Mouse (Mus musculus) ovary, postnatal 36 days (tissue): ENCODE data around the gene Lrp5.
"Not testable (repeated sequence)": the region's sequence is repeated elsewhere in the genome, so short reads cannot be mapped to it uniquely, and the experiment has no call there.

ENCODE experiments used
- DNase-seq: peaks from one replicate; pipeline ENCODE4 v3.0.0; 2022; ENCODE audit warnings: low spot score, mixed read lengths

Gene Lrp5

DNA sequence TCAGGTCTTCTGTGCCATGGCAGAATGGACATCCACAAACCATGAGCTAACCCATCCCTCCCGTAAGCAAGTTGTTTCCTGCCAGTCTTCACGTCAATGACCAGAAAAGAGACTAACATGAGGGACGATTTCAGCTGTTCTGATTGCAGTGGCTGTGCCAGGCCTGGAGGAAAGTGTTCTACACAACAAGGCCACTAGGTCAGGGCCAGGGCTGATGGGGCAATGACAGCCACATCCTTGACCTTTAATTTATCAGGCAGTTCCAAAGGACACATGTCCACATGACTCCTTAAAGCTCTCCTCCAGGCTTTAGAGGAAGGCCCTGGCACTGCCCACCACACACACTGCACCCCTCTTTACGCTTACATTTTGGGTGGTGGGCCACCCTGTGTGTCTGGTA lies 9.1 kb upstream of the Lrp5 start:
- DNase-seq, result peak; percentile 38

DNA sequence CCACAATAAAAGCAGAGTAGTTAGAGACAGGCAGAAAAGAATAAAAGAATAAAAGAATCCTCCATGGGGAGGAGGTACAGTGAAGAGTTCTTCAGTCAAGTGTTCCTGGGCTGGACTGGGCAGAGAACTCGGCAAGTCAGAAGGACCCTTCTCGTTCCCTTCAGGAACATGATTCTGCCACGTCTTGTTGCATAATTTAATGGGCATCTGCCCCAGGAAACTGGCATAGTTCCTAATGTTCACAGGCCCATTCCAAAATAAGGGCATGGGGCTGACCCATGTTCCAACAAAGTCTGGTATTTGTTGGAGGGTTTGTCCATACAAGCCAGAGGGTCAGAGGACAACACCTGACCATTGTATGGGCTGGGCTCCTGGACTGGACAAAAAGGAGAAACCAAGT lies 8.6 kb upstream of the Lrp5 start:
- no peak for DNase-seq

DNA sequence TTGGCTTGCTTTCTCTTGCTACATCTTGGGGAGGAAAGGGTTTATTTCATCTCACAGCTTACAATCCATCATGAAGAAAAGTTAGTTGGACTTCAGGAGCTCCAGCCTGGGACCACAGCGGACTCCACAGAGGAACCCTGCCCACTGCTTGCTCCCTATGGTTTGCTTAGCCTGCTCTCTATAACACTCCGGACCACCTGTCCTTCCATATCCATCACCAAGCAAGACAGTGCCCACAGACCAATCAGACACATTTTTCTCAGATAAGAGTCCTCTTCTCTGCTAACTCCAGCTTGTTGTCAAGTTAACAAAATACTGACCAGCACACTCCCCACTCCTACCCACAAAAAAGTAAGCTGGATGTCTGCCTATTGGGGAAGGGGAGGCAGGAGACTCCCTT lies 8.1 kb upstream of the Lrp5 start:
- DNase-seq, result no peak

DNA sequence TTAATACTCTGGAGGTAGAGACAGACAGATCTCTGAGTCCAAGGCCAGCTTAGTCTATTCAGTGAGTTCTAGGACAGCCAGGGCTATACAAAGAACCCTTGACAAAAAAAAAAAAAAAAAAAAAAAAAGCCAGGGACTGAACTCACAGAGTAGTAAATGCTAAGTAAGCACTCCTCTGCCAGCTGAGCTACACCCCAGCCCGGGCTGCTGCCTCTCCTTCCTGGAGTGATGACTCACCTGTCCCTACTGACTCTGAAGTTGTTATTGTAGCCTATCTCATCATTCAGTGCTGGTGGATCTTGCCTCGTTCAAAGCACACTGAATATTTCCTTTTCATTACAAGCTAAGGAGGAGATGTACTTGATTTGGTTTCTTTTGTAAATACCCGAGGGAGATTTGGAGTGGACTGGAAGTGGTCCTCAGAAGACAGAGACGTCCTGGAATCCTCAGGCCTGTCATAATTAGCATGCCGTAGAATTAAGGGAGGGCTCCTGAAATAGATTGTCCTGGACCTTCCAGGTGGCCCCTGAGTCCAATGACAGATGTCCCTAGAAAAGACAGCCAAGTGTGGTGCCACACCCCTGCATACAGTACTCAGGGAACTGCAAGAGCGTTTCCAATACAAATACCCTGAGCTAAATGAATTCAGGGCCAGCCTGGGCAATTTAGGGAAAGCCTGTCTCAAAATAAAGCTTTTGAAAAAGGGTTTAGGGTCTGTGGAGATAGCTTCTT lies 6.2 kb upstream of the Lrp5 start:
- DNase-seq, result no peak

DNA sequence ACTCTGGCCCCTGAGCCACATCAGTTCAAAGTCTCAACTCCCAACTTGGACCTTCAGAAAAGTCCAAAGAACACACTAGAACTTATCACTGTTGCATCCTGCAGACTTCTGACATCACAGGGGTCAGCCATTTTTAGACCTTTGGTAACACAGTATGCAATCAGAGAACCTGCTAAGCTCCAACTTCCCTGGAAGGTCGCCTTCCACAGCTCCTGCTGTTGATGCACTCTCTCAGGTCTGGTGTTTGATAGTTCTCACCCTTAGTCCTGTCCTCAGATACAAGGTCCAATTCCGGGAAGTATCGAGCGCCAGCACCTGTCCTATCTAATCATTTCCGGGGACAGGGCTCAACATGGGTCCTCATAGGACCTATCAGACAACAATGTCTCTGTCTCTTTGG lies 5.0 kb upstream of the Lrp5 start:
- DNase-seq, result no peak

DNA sequence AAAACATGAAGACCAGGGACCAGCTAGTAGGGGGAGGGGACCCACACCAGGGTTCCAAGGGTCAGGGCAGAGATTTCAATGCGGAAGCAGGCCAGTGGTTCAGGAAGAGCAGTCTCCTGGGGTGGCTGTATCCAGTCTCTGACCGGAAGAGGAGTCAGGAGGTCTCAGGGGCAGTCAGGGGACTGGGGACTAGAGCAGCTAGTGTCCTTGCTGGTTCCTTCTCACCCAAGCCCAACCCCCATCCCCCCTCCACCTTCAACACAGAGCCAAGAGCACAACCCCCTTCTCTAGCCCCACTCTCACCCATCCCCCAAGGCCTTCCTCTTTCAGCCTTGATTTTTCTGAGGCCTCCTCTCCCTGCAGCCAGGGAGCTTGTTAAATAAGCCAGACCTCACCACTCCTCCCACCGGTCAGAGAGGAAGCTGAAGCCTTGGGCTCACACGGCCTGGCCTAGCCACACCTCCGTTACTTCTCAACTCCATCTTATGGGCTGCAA lies 1.4 kb upstream of the Lrp5 start:
- no peak for DNase-seq

DNA sequence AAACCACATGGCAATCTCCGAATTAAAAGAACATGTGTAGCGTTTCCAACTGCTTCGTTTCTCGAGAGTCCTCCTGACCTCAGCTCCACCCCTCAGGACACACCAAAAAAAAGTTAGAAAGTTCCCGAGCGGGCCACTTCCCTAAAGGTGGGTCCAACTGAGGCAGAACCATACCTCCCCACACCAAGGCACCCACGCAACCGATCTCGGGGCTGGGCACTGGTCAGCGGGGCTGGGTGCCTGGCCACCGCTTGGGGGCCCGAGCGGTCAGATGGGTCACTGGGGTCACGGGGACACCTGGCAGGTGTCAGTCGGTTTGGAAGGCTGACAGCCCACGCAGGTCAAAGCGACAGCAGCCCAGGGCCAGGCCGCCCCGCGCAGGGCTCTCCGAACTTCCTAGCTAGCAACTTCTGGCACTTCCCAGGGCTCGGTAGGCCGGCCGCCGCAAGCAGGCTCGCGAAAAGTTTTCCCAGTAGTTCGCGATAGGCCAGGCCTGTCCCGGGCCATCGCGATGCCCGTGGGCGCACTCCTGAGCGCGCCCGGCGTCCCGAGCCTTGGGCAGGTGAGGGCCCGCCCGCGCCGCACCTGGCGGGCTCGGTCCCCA lies 651 bp downstream of the Lrp5 start:
- peak; percentile 54 for DNase-seq

DNA sequence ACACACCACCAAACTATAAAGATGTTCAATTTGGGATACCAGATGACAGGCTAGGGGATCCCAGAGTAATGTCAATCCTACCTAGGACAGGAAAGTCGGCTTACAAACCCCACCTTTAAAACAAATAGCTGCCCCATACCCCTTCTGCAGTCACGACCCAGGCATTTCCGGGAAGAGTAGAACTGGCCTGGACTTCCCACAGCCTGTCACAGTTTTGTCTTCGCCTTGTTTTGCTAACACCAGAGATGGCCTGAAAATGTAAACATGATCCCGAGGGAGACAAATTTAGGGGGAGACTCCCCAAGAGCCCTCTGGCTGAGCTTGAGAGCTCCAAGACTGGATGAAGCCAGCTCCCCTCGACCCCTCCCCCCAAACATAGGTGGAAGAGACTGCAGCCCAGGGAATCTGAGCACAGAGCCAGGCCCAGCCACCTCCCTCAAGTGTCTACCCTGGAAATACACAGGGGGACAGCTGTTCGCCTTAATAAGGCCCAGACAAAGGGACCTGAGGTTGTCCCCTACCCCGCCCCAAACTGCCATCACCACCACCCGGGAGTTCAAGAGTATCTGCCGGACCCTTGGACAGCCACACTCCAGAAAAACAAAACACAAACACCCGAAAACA lies 1.3 kb downstream of the Lrp5 start:
- no peak for DNase-seq

DNA sequence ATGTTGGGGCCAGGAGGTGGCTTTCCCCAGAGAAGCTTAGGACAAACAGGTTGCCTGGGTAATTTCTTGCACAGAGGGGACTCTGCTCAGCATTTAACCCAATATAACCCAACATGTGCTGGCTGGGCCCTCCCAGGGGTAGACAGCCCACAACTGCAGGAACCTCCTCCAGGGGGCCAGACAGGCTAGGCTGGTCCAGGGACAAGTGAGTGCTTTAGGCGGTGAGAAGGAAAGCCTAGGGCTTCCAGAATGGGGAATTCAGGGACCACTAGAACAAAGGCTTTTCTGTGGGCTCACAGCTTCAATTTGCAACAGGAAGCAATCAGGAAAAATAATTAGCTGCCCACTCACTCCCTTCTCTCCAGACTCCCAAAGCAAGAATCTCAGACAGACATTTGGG lies 1.9 kb downstream of the Lrp5 start:
- DNase-seq, result no peak

DNA sequence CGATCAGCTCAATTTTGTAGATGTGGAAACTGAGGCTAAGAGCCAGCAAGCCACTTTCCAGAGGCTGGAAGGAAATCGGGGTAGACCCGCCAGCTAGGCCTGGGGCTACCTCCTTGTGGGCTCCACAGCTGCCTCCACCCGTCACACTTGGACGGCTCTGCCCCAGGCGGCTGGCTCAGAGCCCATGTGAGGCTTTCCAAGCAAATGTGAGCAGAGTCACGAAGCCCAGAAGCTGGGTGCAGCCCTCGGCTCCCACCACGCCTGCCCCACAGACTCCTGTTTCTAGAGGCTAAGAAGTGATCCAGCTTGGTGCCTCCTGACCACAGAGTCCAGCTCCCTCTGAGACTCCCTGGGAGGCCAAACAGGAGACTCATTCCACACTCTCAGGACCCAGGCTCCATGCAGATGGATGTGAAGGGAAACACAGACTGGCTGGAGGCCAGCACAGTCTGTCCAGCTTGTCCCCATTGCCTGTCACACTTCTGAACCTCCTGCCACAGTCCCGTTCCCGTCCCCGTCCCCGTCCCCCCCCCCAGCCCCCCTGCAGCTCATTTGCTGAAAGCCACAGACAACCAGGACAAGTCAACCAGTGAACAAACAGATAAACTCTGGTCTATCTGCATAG lies 4.9 kb downstream of the Lrp5 start:
- DNase-seq, result peak; percentile 82

DNA sequence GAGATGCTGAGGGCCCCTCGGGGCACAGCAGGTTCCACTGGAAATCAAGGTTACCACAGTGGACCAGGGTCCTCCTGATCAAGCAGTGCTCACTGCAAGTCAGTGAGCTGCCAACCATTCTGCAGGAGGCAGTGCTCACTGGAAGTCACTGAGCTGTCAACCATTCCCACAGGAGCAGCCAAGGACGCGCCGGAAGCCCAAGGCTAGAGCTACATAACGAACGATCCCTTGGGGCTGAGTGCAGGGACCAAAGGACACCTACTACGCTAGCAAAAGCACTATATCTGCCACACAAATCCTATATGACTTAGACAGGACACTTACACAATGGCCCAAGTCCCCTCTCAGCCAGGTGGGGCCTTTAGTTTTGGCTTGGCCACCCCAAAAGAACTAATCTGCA lies 5.6 kb downstream of the Lrp5 start:
- DNase-seq, result peak; percentile 51

DNA sequence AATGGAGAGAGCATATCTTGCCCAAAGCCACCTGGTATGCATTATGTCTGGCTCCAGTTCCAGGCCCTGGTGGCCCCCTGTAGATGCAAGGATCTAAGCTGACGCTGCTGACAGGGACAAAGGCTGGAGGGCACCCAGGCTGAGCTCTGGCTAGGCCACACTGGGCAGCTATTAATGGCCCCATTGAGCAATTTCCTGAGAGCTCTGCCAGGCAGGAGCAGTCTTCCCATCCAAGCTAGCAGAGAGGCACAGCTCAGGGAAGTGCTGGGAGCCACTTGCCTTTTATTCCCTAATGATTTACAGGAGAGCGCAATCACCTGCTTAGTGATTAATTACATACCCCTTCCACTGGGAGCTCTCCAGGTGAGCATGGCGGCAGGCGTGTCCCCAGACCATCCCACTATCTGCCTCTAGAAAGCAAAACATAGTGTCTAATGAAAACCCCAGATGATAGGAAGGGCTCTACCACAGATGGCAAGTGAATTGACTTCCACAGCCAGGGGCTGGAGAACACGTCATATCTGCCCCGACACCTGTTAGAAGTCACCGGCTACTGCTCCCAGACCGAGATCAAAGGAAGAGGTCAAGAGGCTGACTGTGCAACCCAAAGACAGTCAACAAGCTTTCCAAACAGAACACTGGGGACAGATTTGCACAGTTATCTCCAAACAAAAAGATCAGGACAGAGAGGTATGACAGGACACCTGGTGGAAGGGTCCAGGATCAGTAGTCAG lies 12.1 kb downstream of the Lrp5 start:
- no peak for DNase-seq

DNA sequence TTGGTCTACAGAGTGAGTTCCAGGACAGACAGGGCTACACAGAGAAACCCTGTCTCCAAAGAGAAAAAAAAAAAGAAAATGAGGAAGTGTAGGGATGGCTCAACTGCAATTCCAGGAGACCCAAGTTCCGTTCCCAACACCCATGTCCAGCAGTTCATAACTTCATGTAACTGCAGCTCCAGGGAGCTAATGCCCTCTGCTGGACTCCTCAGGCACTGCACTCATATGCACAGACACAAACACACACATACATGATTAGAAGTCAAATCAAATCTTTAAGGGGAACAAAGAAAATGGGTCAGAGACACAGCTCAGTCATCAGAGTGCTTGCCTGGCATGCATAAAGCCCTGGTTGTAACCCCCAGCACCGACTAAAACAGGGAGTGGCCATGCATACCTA lies 13.2 kb downstream of the Lrp5 start:
- no peak for DNase-seq

DNA sequence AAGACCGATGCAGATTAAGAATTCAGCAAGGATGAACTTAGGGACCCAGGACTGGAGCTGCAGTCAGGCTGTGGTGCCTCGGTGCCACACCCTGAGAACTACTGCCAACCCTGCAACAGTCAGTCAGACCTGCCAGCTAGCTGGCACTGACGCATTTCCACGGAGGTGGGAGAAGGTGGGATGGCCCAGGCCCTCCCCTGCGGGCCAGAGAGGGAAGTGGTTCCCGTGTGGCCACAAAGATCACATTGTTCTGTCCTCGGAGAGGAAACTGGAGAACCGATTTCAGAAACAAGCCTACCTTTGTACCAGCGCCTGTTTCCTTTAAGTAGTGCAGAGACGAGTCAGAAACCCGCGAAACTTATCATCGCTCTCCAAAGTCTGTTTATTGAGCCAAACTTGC lies 17.3 kb downstream of the Lrp5 start:
- DNase-seq, result peak; percentile 54

DNA sequence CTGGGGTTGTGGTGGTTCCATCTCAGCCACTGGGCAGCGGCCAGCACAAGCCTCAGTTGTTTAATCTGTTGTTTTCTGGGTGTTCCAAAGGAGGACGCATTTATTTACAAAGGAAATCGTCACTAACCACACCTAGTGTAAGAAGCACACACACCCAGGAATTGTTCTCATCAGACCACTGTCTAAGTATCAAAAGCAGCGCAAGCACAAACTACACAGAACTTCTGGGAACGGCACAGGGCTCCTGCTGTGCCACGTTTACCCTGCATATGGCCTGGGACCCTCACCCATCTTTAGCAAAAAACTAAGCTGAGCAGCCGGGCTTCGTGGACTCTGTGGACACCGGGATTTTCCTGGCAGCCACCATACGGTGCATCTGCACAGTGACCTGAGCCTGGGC lies 17.8 kb downstream of the Lrp5 start:
- DNase-seq, result no peak

DNA sequence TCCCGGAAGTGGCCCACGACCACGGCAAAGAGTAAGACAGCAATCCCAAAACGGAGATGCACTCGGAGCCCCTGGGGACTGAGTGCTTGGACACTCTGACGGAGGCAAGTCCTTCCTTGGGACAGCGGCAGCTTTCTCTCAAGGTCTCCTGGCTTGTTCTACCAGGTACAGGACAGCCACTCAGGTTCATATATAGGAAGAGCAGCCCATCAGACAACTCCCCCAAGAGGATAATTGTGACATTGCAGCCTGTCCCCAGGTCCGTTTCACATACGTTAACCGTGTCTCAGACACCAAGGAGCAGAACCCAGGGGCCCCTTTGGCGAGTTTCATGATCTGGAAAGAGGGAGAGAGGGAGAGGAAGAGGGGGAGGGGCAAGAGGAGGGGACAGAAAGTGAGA lies 18.4 kb downstream of the Lrp5 start:
- DNase-seq, result no peak

DNA sequence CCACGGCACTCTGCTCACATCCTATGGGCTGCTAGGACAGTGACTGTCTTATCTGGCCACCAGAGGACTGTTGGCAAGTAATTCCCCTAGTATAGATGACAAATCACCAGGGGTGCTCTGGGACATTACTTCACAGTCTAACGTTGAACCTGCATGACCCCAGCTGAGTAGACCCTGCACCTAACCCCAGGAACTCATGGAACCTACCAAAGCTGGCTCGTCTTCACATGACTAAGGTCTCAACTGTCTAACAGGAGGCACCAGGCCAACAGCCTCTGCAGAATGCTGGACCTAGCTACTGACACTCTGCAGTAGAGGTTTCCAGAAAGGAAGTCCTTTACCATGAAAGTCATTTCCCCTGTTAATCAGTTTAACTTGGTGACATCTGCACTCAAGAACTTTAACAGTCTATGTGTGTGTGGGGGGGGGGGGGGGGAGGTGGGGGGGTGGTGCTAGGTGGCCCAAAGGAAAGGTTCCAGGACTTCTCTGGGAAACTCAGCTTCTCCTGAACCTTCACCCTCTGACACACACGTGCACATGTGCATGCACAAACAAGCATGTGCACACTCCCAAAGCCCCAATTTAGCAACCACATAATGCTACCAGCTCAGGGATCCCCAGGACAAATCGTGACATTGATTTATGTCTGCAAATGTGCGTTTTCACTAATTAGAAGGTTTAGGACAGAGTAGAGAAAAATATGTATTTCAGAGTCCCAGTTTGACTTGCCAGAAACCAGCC lies 19.0 kb downstream of the Lrp5 start:
- DNase-seq, result no peak

DNA sequence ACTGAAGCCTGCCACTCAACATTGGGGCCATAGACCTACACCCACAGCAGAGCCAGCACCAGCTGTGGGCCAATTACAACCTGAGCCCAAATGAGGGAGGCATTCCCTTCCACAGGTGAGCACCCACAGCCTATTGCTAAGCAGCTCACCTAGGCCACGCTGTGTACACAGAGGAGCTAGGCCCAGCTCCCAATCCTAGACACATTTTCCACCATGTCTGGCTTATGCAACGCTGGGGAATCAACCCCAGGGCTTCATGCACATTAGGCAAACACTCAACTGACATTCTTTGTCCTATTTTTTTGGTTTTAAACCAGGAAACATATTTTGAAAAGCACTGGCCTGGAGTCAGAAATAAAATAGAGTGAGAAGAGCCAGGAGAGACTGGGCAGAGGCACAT lies 19.7 kb downstream of the Lrp5 start:
- DNase-seq, result no peak

DNA sequence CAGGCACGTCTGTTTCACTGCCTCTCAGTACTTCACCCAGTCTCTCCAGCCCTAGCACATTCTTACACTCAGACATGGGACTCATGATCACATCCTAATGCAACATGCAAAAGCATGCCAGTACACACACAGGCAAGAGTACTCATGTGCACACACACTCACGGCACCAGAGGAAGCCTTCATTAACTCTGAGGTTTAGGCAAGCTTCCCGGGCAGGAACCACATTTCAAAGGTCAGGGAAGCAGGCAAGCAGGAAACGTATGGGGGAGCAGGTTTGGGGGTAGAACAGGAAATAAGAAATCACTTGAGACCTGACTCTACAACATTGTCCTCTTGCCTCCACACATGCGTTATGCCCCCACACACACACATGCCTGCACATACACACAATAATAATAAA lies 20.9 kb downstream of the Lrp5 start:
- no peak for DNase-seq

DNA sequence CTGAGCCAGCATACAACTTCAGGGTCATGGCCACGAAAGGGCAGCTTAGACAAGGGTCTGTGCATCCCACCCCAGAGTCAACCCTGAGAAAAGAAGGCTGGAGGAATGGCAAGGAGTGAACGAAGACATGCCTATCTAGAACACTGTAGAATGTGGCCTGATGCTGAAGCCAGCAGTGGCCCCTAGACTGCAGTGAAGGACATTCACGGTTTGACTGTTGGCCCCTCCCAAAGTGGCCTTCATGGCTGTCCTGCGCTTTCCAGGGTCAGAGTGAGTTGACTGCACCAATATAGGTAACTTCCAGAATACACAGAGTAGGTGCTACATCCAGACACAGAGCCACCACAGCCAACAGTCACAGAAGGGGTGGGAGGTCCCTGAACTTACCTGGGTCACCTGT lies 28.4 kb downstream of the Lrp5 start:
- DNase-seq, result no peak

DNA sequence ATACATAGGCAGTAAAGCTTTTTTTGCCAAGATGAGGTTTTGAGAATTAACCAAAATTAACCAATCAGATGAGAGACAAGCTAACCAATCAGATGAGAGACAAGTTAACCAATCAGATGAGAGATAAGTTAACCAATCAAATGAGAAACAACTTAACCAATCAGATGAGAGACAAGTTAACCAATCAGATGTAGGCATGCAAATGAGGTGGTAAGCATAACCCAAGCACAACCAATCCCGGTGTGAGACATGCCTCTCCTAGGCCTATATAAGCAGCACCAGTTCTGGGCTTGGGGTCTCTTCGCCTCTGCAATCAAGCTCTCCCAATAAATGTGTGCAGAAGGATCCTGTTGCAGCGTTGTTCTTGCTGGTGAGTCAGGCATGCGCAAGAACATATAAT lies 29.3 kb downstream of the Lrp5 start:
- not testable (repeated sequence) for DNase-seq

DNA sequence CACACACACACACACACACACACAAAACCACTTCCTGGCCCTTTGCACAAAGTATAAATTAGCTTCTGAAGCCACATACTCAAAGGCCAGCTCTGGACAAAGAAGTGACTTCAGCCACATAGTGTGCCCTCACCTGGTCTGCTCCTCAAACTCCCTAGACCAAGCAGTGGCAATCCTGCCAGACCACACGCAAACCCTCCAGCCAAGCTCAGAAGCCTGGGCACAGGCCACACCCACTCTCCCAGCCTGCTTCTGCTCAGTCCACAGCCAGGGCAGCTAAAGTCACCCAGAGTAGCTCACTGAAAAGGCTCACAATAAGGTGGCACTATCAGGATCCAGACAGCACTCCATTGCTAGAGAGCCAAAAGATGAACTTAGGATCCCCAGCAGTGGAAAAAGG lies 30.2 kb downstream of the Lrp5 start:
- DNase-seq, result no peak
